Mouse (Mus musculus): ENCODE data around the gene Mogat2. TPM values are rescaled to one million over a fixed set of nuclear protein-coding genes. Genes with fewer than 3 reads are reported as not detected.

Gene Mogat2
- polyA plus RNA-seq, 1 experiment from 2014 or later = 48.6 TPM

- peaks cover 7% of the 10 kb centered on the region; the same call in 1 of the 2 replicates for H3K4me1 ChIP-seq (replicated peaks; ENCODE audit: control insufficient read depth, insufficient read depth, low read length)
- H3K36me3 ChIP-seq (ENCODE audit: control insufficient read depth, insufficient read depth, low read length) = no peaks in the 10 kb centered on the region
- WGBS = 20% methylated on average over 14 of the region's 14 CpGs
- no peak overlapping the region for H3K27ac ChIP-seq (ENCODE audit: low read depth)
- DNase-seq (ENCODE audit: low spot score) (peak; percentile 63), ATAC-seq (replicated peaks; ENCODE audit: low FRiP score, low TSS enrichment, low read depth) (peak; percentile 50)
- H3K27me3 ChIP-seq (replicated peaks; ENCODE audit: control insufficient read depth, insufficient read depth, low read length) = no peaks in the 10 kb centered on the region; the same call in 1 of the 2 replicates
- peak overlapping the region; percentile 95 for H3K4me2 ChIP-seq (ENCODE audit: low read length)
- H3K9ac ChIP-seq (ENCODE audit: low read length) = peak overlapping the region; percentile 70
- peak overlapping the region; percentile 62 for H3K4me3 ChIP-seq (ENCODE audit: low read depth, low read length)
- no peaks in the 10 kb centered on the region for H3K9me3 ChIP-seq (ENCODE audit: control insufficient read depth, low read length)
Measured at GRCm38 (mm10) chr7:99181619-99182431, 56.6 kb downstream of the Mogat2 start.

GRCm38 (mm10) chr7:99180162-99180561 lies 58.3 kb downstream of the Mogat2 start:
- Histone ChIP-seq H3K27me3 (replicated peaks; ENCODE audit: control insufficient read depth, insufficient read depth, low read length) (no peaks in the 10 kb centered on the region; the same call in 1 of the 2 replicates), H3K36me3 (ENCODE audit: control insufficient read depth, insufficient read depth, low read length) (no peaks in the 10 kb centered on the region), H3K4me2 (ENCODE audit: low read length) (no peak overlapping the region), H3K4me3 (ENCODE audit: low read depth, low read length) (no peak overlapping the region), H3K4me1 (replicated peaks; ENCODE audit: control insufficient read depth, insufficient read depth, low read length) (peaks cover 7% of the 10 kb centered on the region; the same call in 1 of the 2 replicates), H3K9ac (ENCODE audit: low read length) (no peak overlapping the region), H3K27ac (ENCODE audit: low read depth) (no peak overlapping the region), H3K9me3 (ENCODE audit: control insufficient read depth, low read length) (no peaks in the 10 kb centered on the region)
- ATAC-seq (replicated peaks; ENCODE audit: low FRiP score, low TSS enrichment, low read depth) (no peak), DNase-seq (ENCODE audit: low spot score) (no peak)
- WGBS = 71% methylated on average over 1 of the region's 1 CpGs

GRCm38 (mm10) chr7:99179271-99179670 lies 59.1 kb downstream of the Mogat2 start:
- Histone ChIP-seq H3K27me3 (replicated peaks; ENCODE audit: control insufficient read depth, insufficient read depth, low read length) (no peaks in the 10 kb centered on the region; the same call in 1 of the 2 replicates), H3K9me3 (ENCODE audit: control insufficient read depth, low read length) (no peaks in the 10 kb centered on the region), H3K27ac (ENCODE audit: low read depth) (no peak overlapping the region), H3K4me1 (replicated peaks; ENCODE audit: control insufficient read depth, insufficient read depth, low read length) (peaks cover 7% of the 10 kb centered on the region; the same call in 1 of the 2 replicates), H3K4me2 (ENCODE audit: low read length) (no peak overlapping the region), H3K4me3 (ENCODE audit: low read depth, low read length) (no peak overlapping the region), H3K9ac (ENCODE audit: low read length) (no peak overlapping the region), H3K36me3 (ENCODE audit: control insufficient read depth, insufficient read depth, low read length) (no peaks in the 10 kb centered on the region)
- no peak for ATAC-seq (replicated peaks; ENCODE audit: low FRiP score, low TSS enrichment, low read depth)
- 86% methylated on average over 9 of the region's 9 CpGs for WGBS
- no peak for DNase-seq (ENCODE audit: low spot score)

- no peak overlapping the region for H3K27ac ChIP-seq (ENCODE audit: low read depth)
- H3K36me3 ChIP-seq (ENCODE audit: control insufficient read depth, insufficient read depth, low read length) = no peaks in the 10 kb centered on the region
- H3K9ac ChIP-seq (ENCODE audit: low read length) = no peak overlapping the region
- 90% methylated on average over 5 of the region's 5 CpGs for WGBS
- DNase-seq (ENCODE audit: low spot score) (no peak), ATAC-seq (replicated peaks; ENCODE audit: low FRiP score, low TSS enrichment, low read depth) (no peak)
- no peak overlapping the region for H3K4me2 ChIP-seq (ENCODE audit: low read length)
- H3K27me3 ChIP-seq (replicated peaks; ENCODE audit: control insufficient read depth, insufficient read depth, low read length) = no peaks in the 10 kb centered on the region
- H3K4me1 ChIP-seq (replicated peaks; ENCODE audit: control insufficient read depth, insufficient read depth, low read length) = peaks cover 7% of the 10 kb centered on the region; the same call in 1 of the 2 replicates
- no peaks in the 10 kb centered on the region for H3K9me3 ChIP-seq (ENCODE audit: control insufficient read depth, low read length)
- no peak overlapping the region for H3K4me3 ChIP-seq (ENCODE audit: low read depth, low read length)
Measured at GRCm38 (mm10) chr7:99177386-99177785, 61.0 kb downstream of the Mogat2 start.

GRCm38 (mm10) chr7:99175666-99176065 lies 62.8 kb downstream of the Mogat2 start:
- DNase-seq (ENCODE audit: low spot score) (no peak), ATAC-seq (replicated peaks; ENCODE audit: low FRiP score, low TSS enrichment, low read depth) (no peak)
- WGBS = 91% methylated on average over 9 of the region's 9 CpGs
- Histone ChIP-seq H3K27ac (ENCODE audit: low read depth) (no peak overlapping the region), H3K4me1 (replicated peaks; ENCODE audit: control insufficient read depth, insufficient read depth, low read length) (peaks cover 3% of the 10 kb centered on the region), H3K4me3 (ENCODE audit: low read depth, low read length) (no peak overlapping the region), H3K4me2 (ENCODE audit: low read length) (no peak overlapping the region), H3K36me3 (ENCODE audit: control insufficient read depth, insufficient read depth, low read length) (no peaks in the 10 kb centered on the region), H3K9me3 (ENCODE audit: control insufficient read depth, low read length) (no peaks in the 10 kb centered on the region), H3K27me3 (replicated peaks; ENCODE audit: control insufficient read depth, insufficient read depth, low read length) (no peaks in the 10 kb centered on the region), H3K9ac (ENCODE audit: low read length) (no peak overlapping the region)

- H3K27ac ChIP-seq (ENCODE audit: low read depth) = no peak overlapping the region
- 74% methylated on average over 11 of the region's 11 CpGs for whole genome bisulfite sequencing
- no peaks in the 10 kb centered on the region for H3K27me3 ChIP-seq (replicated peaks; ENCODE audit: control insufficient read depth, insufficient read depth, low read length)
- ATAC-seq (replicated peaks; ENCODE audit: low FRiP score, low TSS enrichment, low read depth) (no peak; the same call in 1 of the 2 replicates), DNase-seq (ENCODE audit: low spot score) (no peak)
- H3K4me1 ChIP-seq (replicated peaks; ENCODE audit: control insufficient read depth, insufficient read depth, low read length) = peaks cover 3% of the 10 kb centered on the region
- no peaks in the 10 kb centered on the region for H3K9me3 ChIP-seq (ENCODE audit: control insufficient read depth, low read length)
- no peak overlapping the region for H3K4me2 ChIP-seq (ENCODE audit: low read length)
- no peak overlapping the region for H3K9ac ChIP-seq (ENCODE audit: low read length)
- H3K36me3 ChIP-seq (ENCODE audit: control insufficient read depth, insufficient read depth, low read length) = no peaks in the 10 kb centered on the region
- no peak overlapping the region for H3K4me3 ChIP-seq (ENCODE audit: low read depth, low read length)
Measured at GRCm38 (mm10) chr7:99175118-99175517, 63.3 kb downstream of the Mogat2 start.

- no peak overlapping the region for H3K27ac ChIP-seq (ENCODE audit: low read depth)
- no peaks in the 10 kb centered on the region for H3K9me3 ChIP-seq (ENCODE audit: control insufficient read depth, low read length)
- H3K4me2 ChIP-seq (ENCODE audit: low read length) = no peak overlapping the region
- no peak for DNase-seq (ENCODE audit: low spot score)
- no peak overlapping the region for H3K9ac ChIP-seq (ENCODE audit: low read length)
- no peak for ATAC-seq (replicated peaks; ENCODE audit: low FRiP score, low TSS enrichment, low read depth)
- no peaks in the 10 kb centered on the region for H3K27me3 ChIP-seq (replicated peaks; ENCODE audit: control insufficient read depth, insufficient read depth, low read length)
- no peak overlapping the region for H3K4me3 ChIP-seq (ENCODE audit: low read depth, low read length)
- 93% methylated on average over 4 of the region's 4 CpGs for WGBS
- no peaks in the 10 kb centered on the region for H3K36me3 ChIP-seq (ENCODE audit: control insufficient read depth, insufficient read depth, low read length)
- H3K4me1 ChIP-seq (replicated peaks; ENCODE audit: control insufficient read depth, insufficient read depth, low read length) = peaks cover 3% of the 10 kb centered on the region; the same call in 1 of the 2 replicates
Measured at GRCm38 (mm10) chr7:99174006-99174405, 64.4 kb downstream of the Mogat2 start.

GRCm38 (mm10) chr7:99172898-99173297 lies 65.5 kb downstream of the Mogat2 start:
- H3K4me3 ChIP-seq (ENCODE audit: low read depth, low read length) = no peak overlapping the region
- H3K36me3 ChIP-seq (ENCODE audit: control insufficient read depth, insufficient read depth, low read length) = no peaks in the 10 kb centered on the region
- H3K27me3 ChIP-seq (replicated peaks; ENCODE audit: control insufficient read depth, insufficient read depth, low read length) = no peaks in the 10 kb centered on the region
- DNase-seq (ENCODE audit: low spot score) (no peak), ATAC-seq (replicated peaks; ENCODE audit: low FRiP score, low TSS enrichment, low read depth) (no peak)
- peaks cover 3% of the 10 kb centered on the region; the same call in 1 of the 2 replicates for H3K4me1 ChIP-seq (replicated peaks; ENCODE audit: control insufficient read depth, insufficient read depth, low read length)
- H3K9me3 ChIP-seq (ENCODE audit: control insufficient read depth, low read length) = no peaks in the 10 kb centered on the region
- no peak overlapping the region for H3K9ac ChIP-seq (ENCODE audit: low read length)
- 89% methylated on average over 6 of the region's 6 CpGs for WGBS
- H3K27ac ChIP-seq (ENCODE audit: low read depth) = no peak overlapping the region
- no peak overlapping the region for H3K4me2 ChIP-seq (ENCODE audit: low read length)
